Mouse (Mus musculus) CD4-positive, CD25-positive, alpha-beta regulatory T cell, adult 4 months (primary cell): ENCODE results near the gene Tmem200a. TPM values are rescaled to one million over a fixed set of nuclear protein-coding genes. Genes with fewer than 3 reads are reported as not detected.

Source experiments
- ATAC-seq: one replicate; pipeline ENCODE4 v1.8.0; 2017
- polyA plus RNA-seq, 2 experiments: library from polyadenylated mRNA; unstranded; fragments of 100-300 nt; shearing (Covaris generic); gene quantifications; one replicate each; pipeline ENCODE4 v1.2.1; 2017

Gene Tmem200a
- polyA plus RNA-seq, 2 experiments from 2014 or later = not detected

DNA sequence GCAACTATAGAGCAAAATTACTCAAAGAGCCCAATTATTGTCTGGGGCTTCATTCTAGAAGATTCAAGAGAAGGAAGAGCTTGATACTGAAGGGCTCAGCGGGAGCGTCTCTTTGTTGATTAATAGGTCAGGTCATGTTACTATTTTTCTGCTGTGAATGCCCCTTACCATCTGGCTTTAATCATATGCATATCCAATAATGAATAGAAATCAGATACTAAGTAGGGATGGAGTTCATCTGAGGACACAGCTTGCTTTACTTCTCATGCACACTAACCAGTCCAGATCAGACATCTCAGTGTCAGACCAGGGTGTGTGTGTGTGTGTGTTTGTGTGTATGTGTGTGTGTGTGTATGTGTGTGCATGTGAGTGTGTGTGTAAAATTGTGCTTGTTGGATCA lies 201.1 kb downstream of the Tmem200a start:
- ATAC-seq = no peak

DNA sequence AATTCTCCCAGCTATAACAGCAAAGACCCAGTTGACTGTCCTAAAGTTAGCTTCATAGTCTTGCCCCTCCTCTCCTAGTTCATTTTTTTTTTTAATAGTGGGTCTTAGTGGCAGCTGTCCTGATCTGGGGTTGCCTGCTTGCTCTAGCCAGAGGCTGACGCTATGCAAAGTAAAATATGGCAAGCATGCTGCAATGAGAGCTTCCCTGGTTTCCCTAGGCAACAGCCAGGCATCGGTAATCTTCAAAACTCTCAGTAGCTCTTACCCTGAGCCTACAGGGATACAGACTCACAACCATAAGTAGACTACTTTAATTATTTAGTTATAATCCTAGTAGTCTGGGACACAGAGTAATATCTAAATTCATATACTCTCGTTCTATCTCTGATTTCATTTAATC lies 202.0 kb downstream of the Tmem200a start:
- no peak for ATAC-seq

DNA sequence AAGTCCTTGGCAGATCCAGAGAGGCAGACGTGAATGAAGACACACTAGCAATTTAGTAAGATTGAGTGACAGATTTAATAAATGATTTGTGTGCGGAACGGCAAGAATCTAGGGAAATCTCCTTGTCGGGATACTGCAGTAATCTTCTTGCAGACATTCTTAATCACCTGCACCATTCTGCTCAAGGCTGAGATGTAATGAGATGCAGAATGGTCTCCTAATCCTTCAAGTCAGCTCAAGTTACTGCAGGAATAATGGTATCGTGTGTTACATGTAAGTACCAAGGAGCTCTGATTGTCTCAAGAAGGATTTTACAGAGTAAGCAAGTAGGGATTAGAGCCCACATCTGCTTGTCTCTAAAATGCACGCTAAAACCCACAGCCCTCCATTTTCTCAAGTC lies 210.1 kb downstream of the Tmem200a start:
- no peak for ATAC-seq

Other genes starting within 250 kb of the Tmem200a start
- not detected for gene Gm9767, start 797 bp downstream of the Tmem200a start, polyA plus RNA-seq
- gene Samd3, start 150.7 kb upstream of the Tmem200a start, polyA plus RNA-seq = 1 to 10 TPM; 1.2 to 1.8 TPM